Mouse (Mus musculus): ENCODE measurements around the gene Snd1. TPM values are rescaled to one million over a fixed set of nuclear protein-coding genes. Genes with fewer than 3 reads are reported as not detected.

Gene Snd1
- polyA plus RNA-seq, 1 experiment from 2014 or later, result 104 TPM

- Histone ChIP-seq H3K36me3 (ENCODE audit: control insufficient read depth, insufficient read depth, low read length) (no peaks in the 10 kb centered on the region), H3K27ac (ENCODE audit: low read depth, low read length) (no peak overlapping the region), H3K4me2 (ENCODE audit: low read depth, low read length, severe bottlenecking) (0 out of 2 replicates have a peak overlapping the region, but pooled peaks have one; percentile 11), H3K9me3 (ENCODE audit: control insufficient read depth, low read length) (no peaks in the 10 kb centered on the region), H3K9ac (ENCODE audit: low read length) (no peak overlapping the region), H3K27me3 (ENCODE audit: control insufficient read depth, insufficient read depth, low read length) (no peaks in the 10 kb centered on the region), H3K4me1 (replicated peaks; ENCODE audit: control insufficient read depth, insufficient read depth, low read length) (peaks cover 12% of the 10 kb centered on the region; the same call in 1 of the 2 replicates), H3K4me3 (ENCODE audit: low read depth, low read length) (no peak overlapping the region)
- WGBS, result 58% methylated on average over 7 of the region's 7 CpGs
- peak; percentile 63 for ATAC-seq (replicated peaks; ENCODE audit: low FRiP score)
- peak; percentile 59 for DNase-seq (ENCODE audit: low spot score)
Measured at GRCm38 (mm10) chr6:28618751-28619153, 143.8 kb downstream of the Snd1 start.

GRCm38 (mm10) chr6:28621431-28621830 is 146.5 kb downstream of the Snd1 start:
- Histone ChIP-seq H3K9me3 (ENCODE audit: control insufficient read depth, low read length) (no peaks in the 10 kb centered on the region), H3K36me3 (ENCODE audit: control insufficient read depth, insufficient read depth, low read length) (no peaks in the 10 kb centered on the region), H3K4me1 (replicated peaks; ENCODE audit: control insufficient read depth, insufficient read depth, low read length) (peaks cover 12% of the 10 kb centered on the region; the same call in 1 of the 2 replicates), H3K27ac (ENCODE audit: low read depth, low read length) (no peak overlapping the region), H3K9ac (ENCODE audit: low read length) (no peak overlapping the region), H3K4me3 (ENCODE audit: low read depth, low read length) (no peak overlapping the region), H3K4me2 (ENCODE audit: low read depth, low read length, severe bottlenecking) (no peak overlapping the region), H3K27me3 (ENCODE audit: control insufficient read depth, insufficient read depth, low read length) (no peaks in the 10 kb centered on the region)
- WGBS, result 88% methylated on average over 4 of the region's 4 CpGs
- ATAC-seq (replicated peaks; ENCODE audit: low FRiP score) (no peak), DNase-seq (ENCODE audit: low spot score) (no peak)

GRCm38 (mm10) chr6:28621961-28622360 is 147.0 kb downstream of the Snd1 start:
- Histone ChIP-seq H3K36me3 (ENCODE audit: control insufficient read depth, insufficient read depth, low read length) (no peaks in the 10 kb centered on the region), H3K9me3 (ENCODE audit: control insufficient read depth, low read length) (no peaks in the 10 kb centered on the region), H3K9ac (ENCODE audit: low read length) (no peak overlapping the region), H3K4me3 (ENCODE audit: low read depth, low read length) (no peak overlapping the region), H3K27me3 (ENCODE audit: control insufficient read depth, insufficient read depth, low read length) (no peaks in the 10 kb centered on the region), H3K4me1 (replicated peaks; ENCODE audit: control insufficient read depth, insufficient read depth, low read length) (peaks cover 12% of the 10 kb centered on the region; the same call in 1 of the 2 replicates), H3K4me2 (ENCODE audit: low read depth, low read length, severe bottlenecking) (no peak overlapping the region), H3K27ac (ENCODE audit: low read depth, low read length) (no peak overlapping the region)
- WGBS, result 88% methylated on average over 5 of the region's 5 CpGs
- ATAC-seq (replicated peaks; ENCODE audit: low FRiP score) (no peak), DNase-seq (ENCODE audit: low spot score) (no peak)

- Histone ChIP-seq H3K27ac (ENCODE audit: low read depth, low read length) (no peak overlapping the region), H3K36me3 (ENCODE audit: control insufficient read depth, insufficient read depth, low read length) (no peaks in the 10 kb centered on the region), H3K4me2 (ENCODE audit: low read depth, low read length, severe bottlenecking) (no peak overlapping the region), H3K4me3 (ENCODE audit: low read depth, low read length) (no peak overlapping the region), H3K4me1 (replicated peaks; ENCODE audit: control insufficient read depth, insufficient read depth, low read length) (peaks cover 12% of the 10 kb centered on the region; the same call in 1 of the 2 replicates), H3K27me3 (ENCODE audit: control insufficient read depth, insufficient read depth, low read length) (no peaks in the 10 kb centered on the region), H3K9ac (ENCODE audit: low read length) (no peak overlapping the region), H3K9me3 (ENCODE audit: control insufficient read depth, low read length) (no peaks in the 10 kb centered on the region)
- 86% methylated on average over 6 of the region's 6 CpGs for WGBS
- no peak for ATAC-seq (replicated peaks; ENCODE audit: low FRiP score)
- DNase-seq (ENCODE audit: low spot score), result no peak
Measured at GRCm38 (mm10) chr6:28622522-28622921, 147.6 kb downstream of the Snd1 start.

- 88% methylated on average over 3 of the region's 3 CpGs for WGBS
- H3K9me3 ChIP-seq (ENCODE audit: control insufficient read depth, low read length), result no peaks in the 10 kb centered on the region
- no peaks in the 10 kb centered on the region for H3K36me3 ChIP-seq (ENCODE audit: control insufficient read depth, insufficient read depth, low read length)
- no peak overlapping the region for H3K27ac ChIP-seq (ENCODE audit: low read depth, low read length)
- H3K4me3 ChIP-seq (ENCODE audit: low read depth, low read length), result no peak overlapping the region
- no peak for DNase-seq (ENCODE audit: low spot score)
- peaks cover 12% of the 10 kb centered on the region; the same call in 1 of the 2 replicates for H3K4me1 ChIP-seq (replicated peaks; ENCODE audit: control insufficient read depth, insufficient read depth, low read length)
- ATAC-seq (replicated peaks; ENCODE audit: low FRiP score), result no peak
- no peak overlapping the region for H3K9ac ChIP-seq (ENCODE audit: low read length)
- no peaks in the 10 kb centered on the region for H3K27me3 ChIP-seq (ENCODE audit: control insufficient read depth, insufficient read depth, low read length)
- no peak overlapping the region for H3K4me2 ChIP-seq (ENCODE audit: low read depth, low read length, severe bottlenecking)
Measured at GRCm38 (mm10) chr6:28622963-28623362, 148.0 kb downstream of the Snd1 start.

GRCm38 (mm10) chr6:28628408-28628807 is 153.5 kb downstream of the Snd1 start:
- Histone ChIP-seq H3K4me3 (ENCODE audit: low read depth, low read length) (no peak overlapping the region), H3K27me3 (ENCODE audit: control insufficient read depth, insufficient read depth, low read length) (no peaks in the 10 kb centered on the region), H3K27ac (ENCODE audit: low read depth, low read length) (no peak overlapping the region), H3K9me3 (ENCODE audit: control insufficient read depth, low read length) (no peaks in the 10 kb centered on the region), H3K36me3 (ENCODE audit: control insufficient read depth, insufficient read depth, low read length) (no peaks in the 10 kb centered on the region), H3K9ac (ENCODE audit: low read length) (no peak overlapping the region), H3K4me1 (replicated peaks; ENCODE audit: control insufficient read depth, insufficient read depth, low read length) (peaks cover 8% of the 10 kb centered on the region; the same call in 1 of the 2 replicates), H3K4me2 (ENCODE audit: low read depth, low read length, severe bottlenecking) (no peak overlapping the region)
- WGBS, result 63% methylated on average over 1 of the region's 1 CpGs
- ATAC-seq (replicated peaks; ENCODE audit: low FRiP score) (peak; percentile 55), DNase-seq (ENCODE audit: low spot score) (no peak)

- Histone ChIP-seq H3K27ac (ENCODE audit: low read depth, low read length) (no peak overlapping the region), H3K4me3 (ENCODE audit: low read depth, low read length) (no peak overlapping the region), H3K4me2 (ENCODE audit: low read depth, low read length, severe bottlenecking) (no peak overlapping the region), H3K9ac (ENCODE audit: low read length) (no peak overlapping the region), H3K27me3 (ENCODE audit: control insufficient read depth, insufficient read depth, low read length) (no peaks in the 10 kb centered on the region), H3K4me1 (replicated peaks; ENCODE audit: control insufficient read depth, insufficient read depth, low read length) (peaks cover 10% of the 10 kb centered on the region; the same call in 1 of the 2 replicates), H3K36me3 (ENCODE audit: control insufficient read depth, insufficient read depth, low read length) (no peaks in the 10 kb centered on the region), H3K9me3 (ENCODE audit: control insufficient read depth, low read length) (no peaks in the 10 kb centered on the region)
- DNase-seq (ENCODE audit: low spot score), result no peak
- WGBS, result 40% methylated on average over 2 of the region's 2 CpGs
- ATAC-seq (replicated peaks; ENCODE audit: low FRiP score), result peak; percentile 62; the same call in 1 of the 2 replicates
Measured at GRCm38 (mm10) chr6:28629866-28630265, 154.9 kb downstream of the Snd1 start.

- no peak for ATAC-seq (replicated peaks; ENCODE audit: low FRiP score)
- Histone ChIP-seq H3K9me3 (ENCODE audit: control insufficient read depth, low read length) (no peaks in the 10 kb centered on the region), H3K27me3 (ENCODE audit: control insufficient read depth, insufficient read depth, low read length) (no peaks in the 10 kb centered on the region), H3K4me1 (replicated peaks; ENCODE audit: control insufficient read depth, insufficient read depth, low read length) (peaks cover 10% of the 10 kb centered on the region; the same call in 1 of the 2 replicates), H3K4me3 (ENCODE audit: low read depth, low read length) (no peak overlapping the region), H3K4me2 (ENCODE audit: low read depth, low read length, severe bottlenecking) (no peak overlapping the region), H3K27ac (ENCODE audit: low read depth, low read length) (no peak overlapping the region), H3K36me3 (ENCODE audit: control insufficient read depth, insufficient read depth, low read length) (no peaks in the 10 kb centered on the region), H3K9ac (ENCODE audit: low read length) (no peak overlapping the region)
- no peak for DNase-seq (ENCODE audit: low spot score)
- 89% methylated on average over 2 of the region's 2 CpGs for WGBS
Measured at GRCm38 (mm10) chr6:28630926-28631325, 156.0 kb downstream of the Snd1 start.

GRCm38 (mm10) chr6:28633120-28633519 is 158.2 kb downstream of the Snd1 start:
- Histone ChIP-seq H3K4me2 (ENCODE audit: low read depth, low read length, severe bottlenecking) (no peak overlapping the region), H3K9me3 (ENCODE audit: control insufficient read depth, low read length) (no peaks in the 10 kb centered on the region), H3K27me3 (ENCODE audit: control insufficient read depth, insufficient read depth, low read length) (no peaks in the 10 kb centered on the region), H3K4me1 (replicated peaks; ENCODE audit: control insufficient read depth, insufficient read depth, low read length) (peaks cover 10% of the 10 kb centered on the region; the same call in 1 of the 2 replicates), H3K36me3 (ENCODE audit: control insufficient read depth, insufficient read depth, low read length) (no peaks in the 10 kb centered on the region), H3K4me3 (ENCODE audit: low read depth, low read length) (no peak overlapping the region), H3K27ac (ENCODE audit: low read depth, low read length) (0 out of 2 replicates have a peak overlapping the region, but pooled peaks have one; percentile 53), H3K9ac (ENCODE audit: low read length) (no peak overlapping the region)
- ATAC-seq (replicated peaks; ENCODE audit: low FRiP score) (peak; percentile 65), DNase-seq (ENCODE audit: low spot score) (no peak)
- 34% methylated on average over 2 of the region's 2 CpGs for WGBS

All from forebrain, embryonic 11.5 days (tissue).